Mouse (Mus musculus) embryonic facial prominence, embryonic 14.5 days (tissue): ENCODE measurements around the gene Btd. TPM values are rescaled to one million over a fixed set of nuclear protein-coding genes. Genes with fewer than 3 reads are reported as not detected.
A peak's percentile ranks its signal among the peaks of the same experiment; 100 is the strongest.

Experiments
- ATAC-seq: fragments of 200-750 bp; cut with Nextera tagmentation; 2 replicates; pipeline ENCODE4 v1.8.0; 2017; ENCODE audit warnings: low read depth, moderate number of reproducible peaks, moderate TSS enrichment
- DNase-seq: peaks from one replicate; pipeline ENCODE4 v3.0.0-alpha.2; 2015; ENCODE audit warnings: low spot score
- H3K27ac ChIP-seq: fragments of 300-500 bp; sonication (generic); replicated peaks from 2 replicates; pipeline ENCODE4 v1.5.1; 2014; ENCODE audit warnings: low read depth, mild to moderate bottlenecking, low read length, moderate library complexity
- H3K27me3 ChIP-seq: fragments of 300-500 bp; sonication (generic); replicated peaks from 2 replicates; pipeline ENCODE4 v1.6.1; 2014; ENCODE audit warnings: low read length; ENCODE audit not compliant: control insufficient read depth, insufficient read depth
- H3K36me3 ChIP-seq: fragments of 300-500 bp; sonication (generic); 2 replicates; pipeline ENCODE4 v1.6.1; 2014; ENCODE audit warnings: low read length, mixed read lengths; ENCODE audit not compliant: control insufficient read depth, insufficient read depth
- H3K4me1 ChIP-seq: fragments of 300-500 bp; sonication (generic); 2 replicates; pipeline ENCODE4 v1.6.1; 2014; ENCODE audit warnings: antibody characterized with exemption, low read length; ENCODE audit not compliant: control insufficient read depth, insufficient read depth
- H3K4me2 ChIP-seq: fragments of 300-500 bp; sonication (generic); 2 replicates; pipeline ENCODE4 v1.6.1; 2014; ENCODE audit warnings: low read depth, mild to moderate bottlenecking, low read length, moderate library complexity, mixed read lengths
- H3K4me3 ChIP-seq: fragments of 300-500 bp; sonication (generic); 2 replicates; pipeline ENCODE4 v1.5.1; 2014; ENCODE audit warnings: low read depth, mild to moderate bottlenecking, low read length
- H3K9ac ChIP-seq: fragments of 300-500 bp; sonication (generic); 2 replicates; pipeline ENCODE4 v1.6.1; 2014; ENCODE audit warnings: low read depth, mild to moderate bottlenecking, low read length, moderate library complexity, mixed read lengths
- H3K9me3 ChIP-seq: fragments of 300-500 bp; sonication (generic); 2 replicates; pipeline ENCODE4 v1.6.1; 2016; ENCODE audit warnings: low read length; ENCODE audit not compliant: control insufficient read depth
- WGBS: fragments of 180-500 bp; shearing (Covaris S2); extraction: QIAGEN DNeasy Blood & Tissue Kit; methylation state at CpG from one replicate; pipeline ENCODE4 v1.1.7; 2014; 5-methylcytosine and 5-hydroxymethylcytosine counted together
- polyA plus RNA-seq: library from polyadenylated mRNA; unstranded; fragments of >200 nt; fragmentation: Nextera tagmentation; extraction: Ambion mirVana; gene quantifications from 2 replicates; pipeline ENCODE4 v1.2.1, GENCODE M21; 2014

The Btd gene
- polyA plus RNA-seq, 1 experiment from 2014 or later, result 30.3 TPM

DNA sequence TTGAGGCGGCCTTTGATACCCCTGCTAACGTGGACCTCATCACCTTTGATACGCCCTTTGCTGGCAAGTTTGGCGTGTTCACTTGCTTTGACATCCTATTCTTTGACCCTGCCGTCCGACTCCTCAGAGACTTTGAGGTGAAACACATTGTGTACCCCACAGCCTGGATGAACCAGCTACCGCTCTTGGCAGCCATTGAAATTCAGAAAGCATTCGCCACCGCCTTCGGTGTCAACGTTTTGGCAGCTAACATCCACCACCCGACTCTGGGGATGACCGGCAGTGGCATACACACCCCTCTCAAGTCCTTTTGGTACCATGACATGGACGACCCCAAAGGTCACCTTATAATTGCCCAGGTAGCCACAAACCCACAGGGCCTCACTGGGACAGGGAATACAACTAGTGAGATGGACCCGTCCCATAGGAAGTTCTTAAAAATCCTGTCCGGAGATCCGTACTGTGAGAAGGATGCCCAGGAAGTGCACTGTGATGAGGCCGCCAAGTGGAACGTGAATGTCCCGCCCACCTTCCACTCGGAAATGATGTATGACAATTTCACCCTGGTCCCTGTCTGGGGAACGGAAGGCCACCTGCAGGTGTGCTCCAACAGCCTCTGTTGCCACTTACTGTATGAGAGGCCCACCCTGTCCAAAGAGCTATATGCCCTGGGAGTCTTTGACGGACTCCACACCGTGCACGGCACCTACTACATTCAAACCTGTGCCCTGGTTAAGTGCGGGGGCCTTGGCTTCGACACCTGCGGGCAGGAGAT, 26.3 kb downstream of the Btd start:
- 96% methylated on average over 28 of the region's 28 CpGs for WGBS
- H3K4me2 ChIP-seq, result no peak overlapping the region
- H3K36me3 ChIP-seq, result peaks cover 16% of the 10 kb centered on the region
- peaks cover 39% of the 10 kb centered on the region for H3K4me1 ChIP-seq
- no peak overlapping the region for H3K9ac ChIP-seq
- no peaks in the 10 kb centered on the region for H3K27me3 ChIP-seq
- H3K27ac ChIP-seq, result 0 out of 2 replicates have a peak overlapping the region, but pooled peaks have one; percentile 19
- H3K4me3 ChIP-seq, result no peak overlapping the region
- H3K9me3 ChIP-seq, result no peaks in the 10 kb centered on the region; the same call in 1 of the 2 replicates
- ATAC-seq, result no peak
- no peak for DNase-seq

DNA sequence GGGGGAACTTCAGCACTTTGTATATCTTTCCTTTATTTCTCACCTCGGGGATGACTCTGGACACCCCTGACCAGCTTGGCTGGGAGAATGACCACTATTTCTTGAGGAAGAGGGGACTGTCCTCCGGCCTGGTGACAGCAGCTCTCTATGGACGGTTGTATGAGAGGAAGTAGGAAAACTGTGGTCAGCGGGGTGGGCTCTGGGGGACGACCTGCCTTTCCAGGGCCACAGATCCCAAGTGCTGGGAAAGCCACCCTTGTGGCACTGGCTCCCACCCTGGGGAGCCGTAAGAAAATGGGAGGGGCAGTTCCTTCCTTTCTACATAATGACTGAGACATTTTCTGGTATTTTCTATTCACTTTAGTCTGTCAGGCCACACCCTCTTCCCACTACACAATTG, 26.9 kb downstream of the Btd start:
- Histone ChIP-seq H3K27me3 (no peaks in the 10 kb centered on the region), H3K4me3 (no peak overlapping the region), H3K9me3 (no peaks in the 10 kb centered on the region; the same call in 1 of the 2 replicates), H3K4me1 (peaks cover 33% of the 10 kb centered on the region), H3K9ac (no peak overlapping the region), H3K27ac (peak overlapping the region; percentile 88; the same call in 1 of the 2 replicates), H3K36me3 (peaks cover 16% of the 10 kb centered on the region), H3K4me2 (no peak overlapping the region)
- DNase-seq, result no peak
- no peak for ATAC-seq
- 85% methylated on average over 6 of the region's 6 CpGs for WGBS

DNA sequence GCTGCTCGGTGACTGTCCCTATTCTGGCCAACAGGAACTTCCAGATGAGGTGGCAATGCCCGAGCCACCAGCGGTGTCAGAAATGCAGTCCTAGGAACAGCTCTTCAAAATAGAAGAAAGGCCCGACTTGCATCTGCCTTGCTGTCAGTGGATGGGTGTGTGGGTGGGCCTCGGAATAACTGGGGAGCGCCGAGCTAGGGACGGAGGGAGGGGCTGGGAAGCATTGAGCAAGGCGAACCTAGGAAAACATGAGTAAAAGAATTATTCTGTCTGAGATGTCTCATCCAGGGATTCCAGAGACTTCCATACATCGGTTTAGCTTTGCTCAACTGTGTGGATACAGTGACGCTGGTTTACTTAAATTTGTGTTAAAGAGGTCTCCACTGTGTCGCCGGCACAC, 27.5 kb downstream of the Btd start:
- H3K9ac ChIP-seq, result no peak overlapping the region
- ATAC-seq, result no peak

GRCm38 (mm10) chr14:31669161-31669611, 28.4 kb downstream of the Btd start:
- WGBS, result 44% methylated on average over 13 of the region's 13 CpGs
- ATAC-seq, result peak; percentile 73

More for the DNA sequence above, 27.5 kb downstream of the Btd start:
- no peak overlapping the region for H3K4me2 ChIP-seq
- DNase-seq, result no peak
- WGBS, result 78% methylated on average over 13 of the region's 13 CpGs
- H3K9me3 ChIP-seq, result no peaks in the 10 kb centered on the region; the same call in 1 of the 2 replicates
- H3K27me3 ChIP-seq, result no peaks in the 10 kb centered on the region
- H3K4me1 ChIP-seq, result peaks cover 27% of the 10 kb centered on the region
- no peak overlapping the region for H3K4me3 ChIP-seq
- H3K27ac ChIP-seq, result peak overlapping the region; percentile 88
- H3K36me3 ChIP-seq, result peaks cover 16% of the 10 kb centered on the region

DNA sequence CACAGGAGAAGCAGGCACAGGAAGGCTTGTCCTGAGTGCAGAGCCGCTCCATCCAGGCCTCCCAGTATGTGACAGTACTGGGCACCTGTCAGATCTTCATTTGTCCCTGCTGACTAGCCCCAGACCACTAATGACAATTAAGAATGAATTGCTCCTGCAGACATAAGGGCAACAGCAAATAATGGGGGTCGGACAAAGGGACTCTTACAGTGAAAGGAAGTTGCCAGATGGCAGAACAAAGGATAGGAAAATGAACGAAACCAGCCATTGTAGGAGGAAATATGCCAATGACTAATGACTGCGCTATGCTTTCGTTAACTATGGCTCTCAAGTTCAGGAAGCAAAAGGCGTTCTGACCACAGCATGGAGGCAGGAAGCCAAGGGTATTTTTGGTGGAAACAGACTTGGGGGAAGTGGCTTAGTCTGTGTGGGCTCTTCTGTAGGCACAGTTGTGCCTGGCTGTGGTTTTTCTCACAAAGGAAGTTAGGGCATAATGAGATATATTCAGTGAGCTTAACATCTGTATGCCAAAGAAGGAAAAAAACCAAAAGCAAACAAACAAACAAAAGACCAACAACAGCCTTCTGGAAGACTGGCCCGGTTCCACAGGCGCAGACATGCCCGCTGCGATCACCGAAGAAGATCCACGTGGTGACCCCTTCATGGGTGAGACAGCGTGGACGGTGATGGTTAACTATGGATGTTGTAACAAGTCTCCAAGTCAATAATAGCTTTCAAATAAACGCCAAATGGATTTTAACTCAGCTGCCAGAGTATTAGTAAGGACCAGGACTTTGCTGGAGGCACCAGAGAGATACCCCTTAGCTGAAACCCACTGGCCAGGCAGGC, 29.0 kb downstream of the Btd start:
- H3K4me2 ChIP-seq, result peak overlapping the region; percentile 27
- peak; percentile 66 for ATAC-seq
- DNase-seq, result peak; percentile 89
- peaks cover 16% of the 10 kb centered on the region for H3K36me3 ChIP-seq
- H3K9me3 ChIP-seq, result no peaks in the 10 kb centered on the region; the same call in 1 of the 2 replicates
- H3K4me3 ChIP-seq, result no peak overlapping the region
- H3K27ac ChIP-seq, result peak overlapping the region; percentile 88
- peaks cover 20% of the 10 kb centered on the region for H3K4me1 ChIP-seq
- H3K27me3 ChIP-seq, result no peaks in the 10 kb centered on the region
- WGBS, result 64% methylated on average over 15 of the region's 15 CpGs
- peak overlapping the region; percentile 38; the same call in 1 of the 2 replicates for H3K9ac ChIP-seq

More at GRCm38 (mm10) chr14:31669161-31669611, 28.4 kb downstream of the Btd start:
- Histone ChIP-seq H3K4me3 (no peak overlapping the region), H3K27ac (peak overlapping the region; percentile 88), H3K4me1 (peaks cover 20% of the 10 kb centered on the region), H3K9me3 (no peaks in the 10 kb centered on the region; the same call in 1 of the 2 replicates), H3K36me3 (peaks cover 16% of the 10 kb centered on the region), H3K27me3 (no peaks in the 10 kb centered on the region), H3K4me2 (peak overlapping the region; percentile 27), H3K9ac (peak overlapping the region; percentile 38; the same call in 1 of the 2 replicates)
- peak; percentile 82 for DNase-seq

- DNase-seq (no peak), ATAC-seq (no peak)
- H3K4me3 ChIP-seq, result no peak overlapping the region
- no peak overlapping the region for H3K27ac ChIP-seq
- no peak overlapping the region for H3K9ac ChIP-seq
- H3K9me3 ChIP-seq, result no peaks in the 10 kb centered on the region; the same call in 1 of the 2 replicates
- peaks cover 11% of the 10 kb centered on the region for H3K36me3 ChIP-seq
- H3K4me2 ChIP-seq, result no peak overlapping the region
- no peaks in the 10 kb centered on the region for H3K27me3 ChIP-seq
- 53% methylated on average over 10 of the region's 10 CpGs for WGBS
- H3K4me1 ChIP-seq, result peaks cover 13% of the 10 kb centered on the region; the same call in 1 of the 2 replicates
Observed at GRCm38 (mm10) chr14:31671635-31672320, 30.9 kb downstream of the Btd start.

DNA sequence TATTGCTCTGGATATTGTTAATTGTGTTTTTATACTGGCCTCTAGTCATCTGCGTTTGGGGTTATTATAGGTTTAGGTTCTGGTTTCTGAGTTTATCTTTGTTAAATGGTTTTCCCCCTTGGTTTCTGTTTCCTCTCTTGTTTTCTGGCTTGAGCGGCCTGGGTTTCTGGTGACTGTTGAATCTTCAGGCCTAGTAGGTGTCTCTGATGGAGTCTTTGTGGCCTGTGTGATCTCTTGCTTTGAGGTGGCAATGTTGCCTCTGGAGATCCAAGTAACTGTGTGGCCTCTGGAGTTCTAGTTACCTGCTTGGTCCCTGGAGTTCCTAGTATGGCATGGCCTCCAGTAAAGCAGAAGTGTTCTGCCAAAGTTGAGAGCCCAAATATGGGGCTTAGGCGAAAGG, 39.8 kb downstream of the Btd start:
- Histone ChIP-seq H3K4me3 (no peak overlapping the region), H3K9me3 (no peaks in the 10 kb centered on the region), H3K27ac (no peak overlapping the region), H3K9ac (no peak overlapping the region), H3K36me3 (no peaks in the 10 kb centered on the region), H3K4me1 (peaks cover 2% of the 10 kb centered on the region; the same call in 1 of the 2 replicates), H3K27me3 (no peaks in the 10 kb centered on the region), H3K4me2 (no peak overlapping the region)
- ATAC-seq (no peak), DNase-seq (no peak)
- WGBS, result 95% methylated on average over 3 of the region's 3 CpGs

- H3K27me3 ChIP-seq, result no peaks in the 10 kb centered on the region
- H3K4me2 ChIP-seq, result no peak overlapping the region
Observed at GRCm38 (mm10) chr14:31681291-31681690, 40.5 kb downstream of the Btd start.

More at GRCm38 (mm10) chr14:31681291-31681690, 40.5 kb downstream of the Btd start:
- Histone ChIP-seq H3K9me3 (no peaks in the 10 kb centered on the region), H3K4me1 (peaks cover 4% of the 10 kb centered on the region; the same call in 1 of the 2 replicates), H3K27ac (no peak overlapping the region), H3K9ac (no peak overlapping the region), H3K4me3 (no peak overlapping the region), H3K36me3 (no peaks in the 10 kb centered on the region)
- no peak for DNase-seq
- 76% methylated on average over 9 of the region's 9 CpGs for WGBS
- ATAC-seq, result no peak
